Mouse (Mus musculus) heart, postnatal 0 days (tissue): ENCODE measurements around the gene Il1r1.

ENCODE experiments used
- CTCF ChIP-seq: IDR thresholded peaks from 2 replicates; pipeline ENCODE4 v1.5.1; 2016; ENCODE audit warnings: antibody characterized with exemption, control low read depth, low read depth
- EP300 ChIP-seq: IDR thresholded peaks from 2 replicates; pipeline ENCODE4 v1.6.1; 2016; ENCODE audit warnings: antibody characterized with exemption, low read depth

DNA sequence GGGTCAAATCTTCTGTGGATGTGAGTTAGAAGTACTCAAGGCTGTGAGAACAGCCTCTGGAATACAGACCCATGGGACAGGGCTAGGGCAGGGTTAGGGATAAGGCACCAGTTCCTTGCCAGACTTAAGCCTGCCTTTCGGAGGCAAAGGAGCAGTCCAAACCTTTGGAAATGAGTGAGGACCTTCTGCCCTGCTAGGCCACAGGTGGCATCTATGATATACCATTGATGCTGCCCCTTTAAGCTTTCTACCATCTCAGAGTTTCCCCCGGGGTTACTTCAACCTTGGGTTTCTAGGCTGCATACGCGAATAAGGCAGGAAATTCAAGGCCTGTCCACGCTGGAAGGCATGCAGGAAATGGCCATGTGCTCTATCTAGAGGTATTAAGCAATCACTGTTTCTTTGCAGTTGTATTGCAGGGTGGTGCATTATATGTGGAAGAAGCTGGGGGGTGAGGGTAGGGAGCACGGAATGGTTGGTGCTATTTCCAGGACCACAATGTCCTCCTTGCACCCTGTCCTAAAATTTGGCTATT, 40.5 kb downstream of the Il1r1 start:
- no peak for TF ChIP-seq EP300
- no peak for TF ChIP-seq CTCF
